Mouse (Mus musculus) forebrain, embryonic 14.5 days (tissue): ENCODE data around the gene Cacna2d4. TPM values are rescaled to one million over a fixed set of nuclear protein-coding genes. Genes with fewer than 3 reads are reported as not detected.
A peak's percentile ranks its signal among the peaks of the same experiment; 100 is the strongest.

Experiments
- ATAC-seq: fragments of 200-750 bp; cut with Nextera tagmentation; 2 replicates; pipeline ENCODE4 v1.8.0; 2017; ENCODE audit warnings: mild to moderate bottlenecking, moderate library complexity
- DNase-seq: peaks from one replicate; pipeline ENCODE4 v3.0.0-alpha.2; 2015; ENCODE audit warnings: low spot score
- H3K27ac ChIP-seq: fragments of 300-500 bp; sonication (generic); 2 replicates; pipeline ENCODE4 v1.5.1; 2014; ENCODE audit warnings: low read depth, mild to moderate bottlenecking, control low read depth, low read length, moderate library complexity
- H3K27me3 ChIP-seq: fragments of 300-500 bp; sonication (generic); replicated peaks from 2 replicates; pipeline ENCODE4 v1.6.1; 2014; ENCODE audit warnings: low read length, control low read depth, mixed read lengths; ENCODE audit not compliant: control insufficient read depth, insufficient read depth
- H3K36me3 ChIP-seq: fragments of 300-500 bp; sonication (generic); 2 replicates; pipeline ENCODE4 v1.6.1; 2014; ENCODE audit warnings: low read length, control low read depth; ENCODE audit not compliant: control insufficient read depth, insufficient read depth
- H3K4me1 ChIP-seq: fragments of 300-500 bp; sonication (generic); 2 replicates; pipeline ENCODE4 v1.6.1; 2014; ENCODE audit warnings: antibody characterized with exemption, low read length, control low read depth; ENCODE audit not compliant: control insufficient read depth, insufficient read depth
- H3K4me2 ChIP-seq: fragments of 300-500 bp; sonication (generic); 2 replicates; pipeline ENCODE4 v1.6.1; 2014; ENCODE audit warnings: mild to moderate bottlenecking, control low read depth, low read length
- H3K4me3 ChIP-seq: fragments of 300-500 bp; sonication (generic); 2 replicates; pipeline ENCODE4 v1.5.1; 2014; ENCODE audit warnings: low read depth, low read length, control low read depth
- H3K9ac ChIP-seq: fragments of 300-500 bp; sonication (generic); 2 replicates; pipeline ENCODE4 v1.6.1; 2014; ENCODE audit warnings: mild to moderate bottlenecking, low read length, control low read depth, moderate library complexity
- H3K9me3 ChIP-seq: fragments of 300-500 bp; sonication (generic); replicated peaks from 2 replicates; pipeline ENCODE4 v1.6.1; 2016; ENCODE audit warnings: low read length, control low read depth, mixed read lengths; ENCODE audit not compliant: control insufficient read depth
- WGBS: fragments of 180-500 bp; shearing (Covaris S2); extraction: QIAGEN DNeasy Blood & Tissue Kit; methylation state at CpG from one replicate; pipeline ENCODE4 v1.1.7; 2014; 5-methylcytosine and 5-hydroxymethylcytosine counted together
- polyA plus RNA-seq: library from polyadenylated mRNA; unstranded; fragments of >200 nt; fragmentation: Nextera tagmentation; extraction: Ambion mirVana; gene quantifications from 2 replicates; pipeline ENCODE4 v1.2.1, GENCODE M21; 2014

Cacna2d4 gene
- polyA plus RNA-seq, 1 experiment from 2014 or later = 0.10 TPM

DNA sequence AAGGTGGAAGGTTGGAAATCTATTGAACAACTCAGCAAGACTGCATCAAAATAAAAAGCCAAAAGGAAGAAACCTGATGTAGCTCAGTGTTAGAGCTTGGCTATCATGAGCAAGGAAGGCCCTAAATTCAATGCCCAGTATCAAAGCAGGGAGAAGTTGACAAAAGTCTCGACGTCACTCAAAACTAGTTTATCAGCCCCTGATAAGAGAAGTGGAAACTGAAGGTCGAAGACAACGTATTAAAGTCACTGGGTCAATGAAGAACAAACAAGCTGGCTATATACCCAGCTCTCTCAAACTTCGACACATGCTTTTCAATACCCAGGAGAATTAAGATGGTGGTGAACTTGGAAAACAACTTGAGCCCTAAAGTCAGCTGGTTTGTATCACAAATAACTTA, 135.9 kb downstream of the Cacna2d4 start:
- 86% methylated on average over 5 of the region's 5 CpGs for WGBS
- no peak for ATAC-seq
- H3K4me2 ChIP-seq = no peak overlapping the region

DNA sequence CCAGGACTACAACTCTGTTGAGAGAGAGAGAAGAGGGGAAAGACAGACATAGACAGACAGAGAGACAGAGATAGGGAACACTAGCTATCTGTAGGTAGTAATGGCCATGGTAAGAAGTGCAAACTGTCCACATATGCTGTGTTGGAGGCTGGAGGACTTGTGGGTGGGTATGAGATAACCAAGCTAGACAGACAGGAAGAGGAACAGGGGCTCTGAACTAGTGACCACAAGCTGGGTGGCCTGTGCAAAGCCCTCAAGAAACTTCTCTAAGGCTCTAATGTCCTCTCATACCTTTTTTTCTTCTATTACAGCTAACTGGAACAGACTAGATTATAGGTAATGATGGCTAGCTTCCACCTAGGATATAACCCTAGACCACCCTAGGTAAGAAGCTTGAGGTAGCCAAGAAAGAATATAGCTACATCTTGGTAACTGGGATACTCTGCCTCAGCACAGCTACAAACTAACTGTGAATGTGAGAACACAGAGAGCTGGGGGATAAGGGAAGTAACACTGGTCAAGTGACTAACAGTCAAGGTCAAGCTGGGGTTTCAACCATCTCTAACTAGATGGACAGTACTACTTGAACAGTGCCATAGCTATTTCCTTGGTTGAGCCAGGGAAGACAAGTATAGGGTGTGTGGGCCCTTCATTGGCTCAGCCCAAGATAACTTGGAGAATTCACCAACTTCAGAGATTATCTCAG, 136.8 kb downstream of the Cacna2d4 start:
- Histone ChIP-seq H3K9ac (no peak overlapping the region), H3K27me3 (no peaks in the 10 kb centered on the region), H3K36me3 (peaks cover 11% of the 10 kb centered on the region), H3K9me3 (no peaks in the 10 kb centered on the region), H3K27ac (no peak overlapping the region), H3K4me1 (no peaks in the 10 kb centered on the region), H3K4me2 (no peak overlapping the region), H3K4me3 (no peak overlapping the region)
- DNase-seq (no peak), ATAC-seq (no peak)

More for the DNA sequence above, 135.9 kb downstream of the Cacna2d4 start:
- Histone ChIP-seq H3K4me3 (no peak overlapping the region), H3K36me3 (peaks cover 16% of the 10 kb centered on the region), H3K9ac (no peak overlapping the region), H3K27me3 (no peaks in the 10 kb centered on the region), H3K4me1 (no peaks in the 10 kb centered on the region), H3K9me3 (no peaks in the 10 kb centered on the region), H3K27ac (no peak overlapping the region)
- no peak for DNase-seq

DNA sequence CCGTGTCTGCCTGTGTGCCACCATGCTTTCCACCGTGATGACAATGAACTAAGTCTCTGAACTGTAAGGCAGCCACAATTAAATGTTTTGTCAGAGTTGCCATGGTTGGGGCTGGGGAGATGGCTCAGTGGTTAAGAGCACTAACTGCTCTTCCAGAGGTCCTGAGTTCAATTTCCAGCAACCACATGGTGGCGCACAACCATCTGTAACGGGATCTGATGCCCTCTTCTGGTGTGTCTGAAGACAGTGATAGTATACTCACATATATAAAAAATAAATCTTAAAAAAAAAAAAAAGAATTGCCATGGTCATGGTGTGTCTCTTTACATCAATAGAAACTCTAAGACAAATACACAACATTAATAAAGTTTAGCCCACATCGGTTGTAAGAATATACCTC, 138.7 kb downstream of the Cacna2d4 start:
- H3K27me3 ChIP-seq = no peaks in the 10 kb centered on the region
- H3K4me2 ChIP-seq = no peak overlapping the region
- DNase-seq = no peak
- no peak overlapping the region for H3K27ac ChIP-seq
- H3K9me3 ChIP-seq = no peaks in the 10 kb centered on the region
- no peaks in the 10 kb centered on the region for H3K36me3 ChIP-seq
- H3K9ac ChIP-seq = no peak overlapping the region
- no peaks in the 10 kb centered on the region for H3K4me1 ChIP-seq
- 79% methylated on average over 5 of the region's 5 CpGs for WGBS
- no peak overlapping the region for H3K4me3 ChIP-seq
- no peak for ATAC-seq

DNA sequence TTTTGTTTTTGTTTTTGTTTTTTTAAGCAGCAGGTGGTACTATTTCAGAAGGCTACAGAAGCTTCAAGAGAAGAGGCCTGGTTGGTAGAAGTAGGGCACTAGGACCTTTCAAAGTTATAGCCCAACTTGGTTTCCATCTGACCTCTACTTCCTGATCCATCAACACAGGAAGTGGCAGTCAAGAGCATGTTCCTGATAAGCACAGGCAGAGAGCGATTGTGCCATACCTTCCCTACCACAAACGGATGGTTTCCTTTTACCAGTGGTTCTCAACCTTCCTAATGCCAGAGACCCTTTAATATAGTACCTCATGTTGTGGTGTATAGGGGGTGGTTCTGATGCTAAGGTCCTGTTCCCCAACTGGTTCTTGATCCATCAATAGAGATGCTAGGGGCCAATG, 141.3 kb downstream of the Cacna2d4 start:
- Histone ChIP-seq H3K9me3 (no peaks in the 10 kb centered on the region), H3K4me1 (no peaks in the 10 kb centered on the region), H3K4me3 (no peak overlapping the region), H3K9ac (no peak overlapping the region), H3K4me2 (no peak overlapping the region), H3K27ac (no peak overlapping the region), H3K27me3 (no peaks in the 10 kb centered on the region), H3K36me3 (no peaks in the 10 kb centered on the region)
- DNase-seq (no peak), ATAC-seq (no peak)
- 83% methylated on average over 2 of the region's 2 CpGs for WGBS

DNA sequence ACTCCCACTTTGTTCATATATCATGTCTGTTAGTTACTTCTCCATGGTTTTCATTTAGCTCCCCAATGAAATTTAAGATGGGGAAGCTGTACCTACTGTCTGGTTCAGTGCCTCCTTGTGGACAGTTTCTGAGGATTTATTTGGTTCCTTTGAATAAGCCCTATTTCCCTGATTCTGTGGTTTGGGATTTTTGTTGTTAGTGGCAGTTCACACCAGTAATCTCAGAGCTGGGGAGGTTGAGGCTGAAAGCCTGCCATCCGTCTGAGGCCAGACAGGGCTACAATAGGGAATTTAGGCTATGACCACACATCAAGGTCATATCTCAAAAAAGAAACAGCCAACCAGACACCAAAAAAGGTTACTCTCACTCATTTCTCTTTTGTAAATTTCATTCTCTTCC, 142.3 kb downstream of the Cacna2d4 start:
- no peak overlapping the region for H3K27ac ChIP-seq
- no peaks in the 10 kb centered on the region for H3K9me3 ChIP-seq
- no peaks in the 10 kb centered on the region for H3K4me1 ChIP-seq
- DNase-seq (no peak), ATAC-seq (no peak)
- 87% methylated on average over 1 of the region's 1 CpGs for WGBS
- no peak overlapping the region for H3K4me2 ChIP-seq
- H3K4me3 ChIP-seq = no peak overlapping the region
- H3K27me3 ChIP-seq = no peaks in the 10 kb centered on the region
- H3K9ac ChIP-seq = no peak overlapping the region
- H3K36me3 ChIP-seq = no peaks in the 10 kb centered on the region

DNA sequence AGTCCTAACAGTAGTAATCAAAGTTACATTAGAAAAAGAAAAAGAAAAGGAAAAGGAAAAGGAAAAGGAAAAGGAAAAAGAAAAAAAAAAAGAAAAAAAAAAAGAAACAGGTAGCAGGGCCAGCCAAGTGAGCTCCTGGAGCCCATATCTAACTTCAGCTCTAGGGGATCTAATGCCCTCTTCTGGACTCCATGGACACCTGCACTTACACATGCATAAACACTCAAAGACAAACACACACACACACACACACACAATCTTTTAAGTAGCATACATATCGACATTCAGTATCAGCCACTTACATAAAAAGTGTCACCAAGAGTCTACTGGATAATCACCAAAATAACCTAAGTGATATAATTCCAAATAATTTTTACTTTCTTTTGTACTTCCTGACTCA, 149.3 kb downstream of the Cacna2d4 start:
- ATAC-seq (no peak), DNase-seq (no peak)
- H3K27me3 ChIP-seq = no peaks in the 10 kb centered on the region
- no peak overlapping the region for H3K27ac ChIP-seq
- no peaks in the 10 kb centered on the region for H3K9me3 ChIP-seq
- H3K36me3 ChIP-seq = no peaks in the 10 kb centered on the region
- WGBS = 97% methylated on average over 1 of the region's 1 CpGs
- H3K9ac ChIP-seq = no peak overlapping the region
- H3K4me1 ChIP-seq = peaks cover 23% of the 10 kb centered on the region; the same call in 1 of the 2 replicates
- H3K4me2 ChIP-seq = no peak overlapping the region
- H3K4me3 ChIP-seq = no peak overlapping the region

DNA sequence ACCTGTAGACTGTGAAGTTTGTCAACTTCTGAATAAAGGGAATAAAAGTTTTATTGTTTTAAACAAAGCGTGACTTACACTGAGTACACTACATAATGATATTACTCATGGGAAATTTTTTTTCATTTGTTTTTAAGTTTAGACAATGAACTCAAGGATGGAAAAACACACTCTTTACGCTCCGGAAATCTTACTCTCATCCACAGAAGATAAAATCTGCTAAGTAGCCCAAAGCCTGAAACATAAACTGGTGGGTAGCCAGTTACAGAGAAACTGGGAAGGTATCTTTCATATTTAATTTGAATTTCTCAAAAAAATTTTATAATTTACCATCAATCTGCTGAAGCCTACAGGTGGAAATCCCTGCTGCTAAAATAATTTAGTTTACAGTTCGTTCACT, 150.1 kb downstream of the Cacna2d4 start:
- DNase-seq (no peak), ATAC-seq (no peak)
- H3K27me3 ChIP-seq = no peaks in the 10 kb centered on the region
- WGBS = 92% methylated on average over 4 of the region's 4 CpGs
- no peak overlapping the region for H3K27ac ChIP-seq
- H3K4me3 ChIP-seq = no peak overlapping the region
- no peak overlapping the region for H3K9ac ChIP-seq
- H3K4me2 ChIP-seq = no peak overlapping the region
- H3K36me3 ChIP-seq = no peaks in the 10 kb centered on the region
- H3K9me3 ChIP-seq = no peaks in the 10 kb centered on the region
- peaks cover 23% of the 10 kb centered on the region; the same call in 1 of the 2 replicates for H3K4me1 ChIP-seq

DNA sequence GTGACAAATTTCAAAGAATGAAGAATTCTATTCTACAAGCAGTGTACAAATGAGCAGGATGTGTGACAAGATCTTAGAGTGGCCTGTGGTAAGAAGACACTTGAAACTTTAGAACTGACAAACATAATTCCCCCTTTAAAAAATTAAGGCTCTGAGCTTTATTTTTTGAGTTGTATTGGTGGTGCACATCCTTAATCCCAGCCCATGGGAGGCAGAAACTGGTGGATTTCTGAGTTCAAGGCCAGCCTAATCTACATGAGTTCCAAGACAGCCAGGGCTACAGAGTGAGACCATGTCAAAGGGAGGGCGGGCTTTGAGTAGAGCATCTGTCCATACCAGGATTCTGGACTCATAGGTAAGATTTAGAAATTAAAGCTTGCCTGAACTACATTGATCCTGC, 150.5 kb downstream of the Cacna2d4 start:
- no peak overlapping the region for H3K27ac ChIP-seq
- no peaks in the 10 kb centered on the region for H3K9me3 ChIP-seq
- H3K27me3 ChIP-seq = no peaks in the 10 kb centered on the region
- WGBS = 92% methylated on average over 1 of the region's 1 CpGs
- no peak overlapping the region for H3K9ac ChIP-seq
- 0 out of 2 replicates have a peak overlapping the region, but pooled peaks have one; percentile 81 for H3K4me3 ChIP-seq
- DNase-seq (no peak), ATAC-seq (no peak)
- H3K4me1 ChIP-seq = peaks cover 23% of the 10 kb centered on the region; the same call in 1 of the 2 replicates
- peak overlapping the region; percentile 88; the same call in 1 of the 2 replicates for H3K4me2 ChIP-seq
- no peaks in the 10 kb centered on the region for H3K36me3 ChIP-seq

DNA sequence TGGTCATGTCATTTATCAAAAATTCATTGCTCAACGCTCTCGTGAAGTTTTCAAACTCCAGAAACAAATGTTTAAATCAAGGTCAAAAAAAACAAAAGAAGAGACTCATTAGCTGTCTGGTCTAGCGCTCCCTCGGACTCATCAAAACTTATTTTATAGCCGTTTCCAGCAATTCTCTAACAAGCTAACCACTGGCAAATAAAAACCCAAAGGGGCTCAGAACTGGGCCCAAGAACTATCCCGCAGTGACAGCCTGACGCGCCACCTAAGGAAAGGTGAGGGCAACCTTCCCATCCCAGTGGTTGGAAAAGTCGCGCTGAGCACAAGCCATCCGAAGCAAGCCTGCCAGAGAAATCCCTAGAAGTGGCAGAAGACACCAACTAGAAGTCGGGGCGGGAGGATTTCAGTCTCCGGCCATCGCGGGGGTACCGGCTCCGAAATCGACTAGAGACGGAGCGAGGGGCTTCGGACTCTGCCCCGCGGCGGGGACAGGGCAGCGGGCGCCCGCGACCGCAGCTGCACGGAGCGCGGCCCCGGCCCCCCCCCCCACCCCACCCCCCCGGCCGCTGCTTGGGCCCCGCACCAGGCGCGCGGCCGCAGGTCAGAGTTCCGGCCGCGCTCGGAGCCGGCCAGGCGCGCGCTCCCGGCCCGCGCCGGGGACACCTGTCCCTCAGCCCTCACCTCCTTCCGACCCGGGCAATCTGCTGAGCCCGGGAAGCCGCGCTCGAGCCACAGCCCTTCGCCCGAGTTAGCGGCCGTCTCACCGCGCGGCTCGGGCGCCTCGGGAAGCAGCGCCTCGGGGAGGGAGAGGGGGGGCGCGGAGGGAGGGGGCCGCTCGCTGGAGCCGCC, 151.7 kb downstream of the Cacna2d4 start:
- peaks cover 23% of the 10 kb centered on the region; the same call in 1 of the 2 replicates for H3K4me1 ChIP-seq
- peak overlapping the region; percentile 85 for H3K27ac ChIP-seq
- no peaks in the 10 kb centered on the region for H3K27me3 ChIP-seq
- ATAC-seq = peak; percentile 83
- H3K9ac ChIP-seq = peak overlapping the region; percentile 93
- peak overlapping the region; percentile 81 for H3K4me3 ChIP-seq
- H3K36me3 ChIP-seq = no peaks in the 10 kb centered on the region
- peak; percentile 47 for DNase-seq
- H3K9me3 ChIP-seq = no peaks in the 10 kb centered on the region
- WGBS = 2% methylated on average over 35 of the region's 76 CpGs
- H3K4me2 ChIP-seq = peak overlapping the region; percentile 88
